Mouse (Mus musculus) lung, postnatal 0 days (tissue): ENCODE results near the gene Cirbp. TPM values are rescaled to one million over a fixed set of nuclear protein-coding genes. Genes with fewer than 3 reads are reported as not detected.

Source experiments
- ATAC-seq: fragments of 200-750 bp; cut with Nextera tagmentation; 2 replicates; pipeline ENCODE4 v1.8.0; 2017; ENCODE audit warnings: moderate library complexity
- DNase-seq: peaks from one replicate; pipeline ENCODE4 v3.0.0-alpha.2; 2016; ENCODE audit warnings: low spot score
- H3K27ac ChIP-seq: fragments of 300-500 bp; sonication (generic); 2 replicates; pipeline ENCODE4 v1.5.1; 2014; ENCODE audit warnings: antibody characterized with exemption, mild to moderate bottlenecking, low read length, mixed read lengths
- H3K27me3 ChIP-seq: fragments of 300-500 bp; sonication (generic); replicated peaks from 2 replicates; pipeline ENCODE4 v1.6.1; 2014; ENCODE audit warnings: low read length, mixed read lengths; ENCODE audit not compliant: insufficient read depth
- H3K36me3 ChIP-seq: fragments of 300-500 bp; sonication (generic); 2 replicates; pipeline ENCODE4 v1.6.1; 2014; ENCODE audit warnings: low read length, mixed read lengths; ENCODE audit not compliant: insufficient read depth
- H3K4me1 ChIP-seq: fragments of 300-500 bp; sonication (generic); 2 replicates; pipeline ENCODE4 v1.6.1; 2014; ENCODE audit warnings: antibody characterized with exemption, low read depth, low read length, mixed read lengths; ENCODE audit not compliant: insufficient read depth
- H3K4me2 ChIP-seq: fragments of 300-500 bp; sonication (generic); replicated peaks from 2 replicates; pipeline ENCODE4 v1.6.1; 2014; ENCODE audit warnings: low read depth, mild to moderate bottlenecking, low read length, moderate library complexity, mixed read lengths
- H3K4me3 ChIP-seq: fragments of 300-500 bp; sonication (generic); 2 replicates; pipeline ENCODE4 v1.5.1; 2014; ENCODE audit warnings: low read depth, low read length
- H3K9ac ChIP-seq: fragments of 300-500 bp; sonication (generic); replicated peaks from 2 replicates; pipeline ENCODE4 v1.6.1; 2014; ENCODE audit warnings: low read depth, mild to moderate bottlenecking
- H3K9me3 ChIP-seq: fragments of 300-500 bp; sonication (generic); 2 replicates; pipeline ENCODE4 v1.6.1; 2016; ENCODE audit warnings: low read length, mixed read lengths
- CTCF ChIP-seq: IDR thresholded peaks from 2 replicates; pipeline ENCODE4 v1.5.1; 2016; ENCODE audit warnings: antibody characterized with exemption, mild to moderate bottlenecking
- EP300 ChIP-seq: IDR thresholded peaks from 2 replicates; pipeline ENCODE4 v1.6.1; 2016; ENCODE audit warnings: antibody characterized with exemption, mild to moderate bottlenecking, control low read depth
- WGBS: fragments of 180-500 bp; shearing (Covaris S2); extraction: QIAGEN DNeasy Blood & Tissue Kit; methylation state at CpG from one replicate; pipeline ENCODE4 v1.1.7; 2014; 5-methylcytosine and 5-hydroxymethylcytosine counted together
- polyA plus RNA-seq: library from polyadenylated mRNA; unstranded; fragments of >200 nt; fragmentation: Nextera tagmentation; extraction: Ambion mirVana; gene quantifications from 2 replicates; pipeline ENCODE4 v1.2.1, GENCODE M21; 2015

Cirbp gene
- polyA plus RNA-seq, 1 experiment from 2014 or later = 305 TPM

GRCm38 (mm10) chr10:80196167-80196566 is 30.4 kb downstream of the Cirbp start:
- Histone ChIP-seq H3K4me2 (no peak overlapping the region), H3K4me3 (no peak overlapping the region), H3K27ac (no peak overlapping the region), H3K9ac (no peak overlapping the region), H3K4me1 (no peaks in the 10 kb centered on the region), H3K9me3 (no peaks in the 10 kb centered on the region), H3K36me3 (no peaks in the 10 kb centered on the region), H3K27me3 (no peaks in the 10 kb centered on the region)
- TF ChIP-seq EP300 = no peak
- TF ChIP-seq CTCF = no peak
- WGBS = 72% methylated on average over 1 of the region's 1 CpGs
- ATAC-seq (no peak), DNase-seq (no peak)

DNA sequence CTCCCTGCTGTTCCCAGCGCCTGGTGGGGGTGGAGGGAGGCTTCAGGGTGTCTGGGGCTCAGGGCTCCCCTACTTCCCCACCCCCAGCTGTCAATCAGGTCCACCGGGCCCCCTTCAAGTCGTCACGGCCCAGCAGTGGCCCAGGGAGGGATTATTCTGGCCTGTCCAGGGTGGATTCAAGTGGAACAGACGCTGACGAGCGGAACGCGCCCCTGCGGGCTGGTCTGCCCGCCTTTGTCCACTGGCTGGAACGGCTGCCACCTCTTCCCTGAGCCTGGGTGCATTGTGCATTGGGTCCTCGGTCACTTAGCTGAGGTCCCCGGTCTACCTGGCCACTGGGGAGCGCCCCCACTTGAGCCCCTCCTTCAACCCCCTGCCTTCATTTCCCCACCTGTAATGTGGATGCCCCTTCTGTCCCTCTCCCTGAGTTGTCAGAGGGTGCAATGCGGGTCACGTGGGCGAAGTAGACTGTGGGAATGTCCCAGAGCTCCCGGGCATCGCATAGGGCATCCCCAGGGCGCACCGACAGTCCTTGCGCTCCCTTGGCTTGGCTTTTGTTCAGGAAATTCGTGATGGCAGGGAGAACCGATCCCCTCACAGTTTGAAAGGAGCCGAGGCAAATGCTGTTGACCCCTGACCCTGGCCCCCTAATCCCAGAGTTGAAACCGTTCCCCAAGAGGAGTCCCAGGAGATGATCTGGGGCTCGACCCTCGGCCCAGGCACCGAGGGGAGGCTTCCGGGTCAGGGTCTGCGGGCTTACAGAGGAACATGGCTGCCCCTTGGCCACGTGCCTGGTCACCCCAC is 31.2 kb downstream of the Cirbp start:
- H3K27me3 ChIP-seq = no peaks in the 10 kb centered on the region
- 75% methylated on average over 33 of the region's 33 CpGs for WGBS
- no peak for ATAC-seq
- H3K36me3 ChIP-seq = no peaks in the 10 kb centered on the region
- H3K4me1 ChIP-seq = no peaks in the 10 kb centered on the region
- DNase-seq = no peak
- H3K27ac ChIP-seq = no peak overlapping the region
- H3K9ac ChIP-seq = no peak overlapping the region
- no peaks in the 10 kb centered on the region for H3K9me3 ChIP-seq
- no peak overlapping the region for H3K4me3 ChIP-seq
- H3K4me2 ChIP-seq = no peak overlapping the region
- TF ChIP-seq CTCF = no peak

GRCm38 (mm10) chr10:80199440-80200008 is 33.7 kb downstream of the Cirbp start:
- H3K9ac ChIP-seq = no peak overlapping the region
- H3K4me1 ChIP-seq = no peaks in the 10 kb centered on the region
- no peaks in the 10 kb centered on the region for H3K9me3 ChIP-seq
- 57% methylated on average over 3 of the region's 3 CpGs for WGBS
- H3K4me3 ChIP-seq = no peak overlapping the region
- DNase-seq (peak; percentile 92), ATAC-seq (peak; percentile 94)
- H3K27me3 ChIP-seq = no peaks in the 10 kb centered on the region
- no peak overlapping the region for H3K27ac ChIP-seq
- H3K36me3 ChIP-seq = no peaks in the 10 kb centered on the region
- TF ChIP-seq CTCF = peak; percentile 97
- TF ChIP-seq EP300 = no peak
- H3K4me2 ChIP-seq = no peak overlapping the region

GRCm38 (mm10) chr10:80200485-80200884 is 34.7 kb downstream of the Cirbp start:
- Histone ChIP-seq H3K9me3 (no peaks in the 10 kb centered on the region), H3K27ac (no peak overlapping the region), H3K4me3 (no peak overlapping the region), H3K4me1 (no peaks in the 10 kb centered on the region), H3K4me2 (no peak overlapping the region), H3K27me3 (no peaks in the 10 kb centered on the region), H3K36me3 (no peaks in the 10 kb centered on the region), H3K9ac (no peak overlapping the region)
- ATAC-seq = no peak
- no peak for TF ChIP-seq CTCF
- TF ChIP-seq EP300 = no peak
- WGBS = 67% methylated on average over 6 of the region's 6 CpGs
- no peak for DNase-seq

DNA sequence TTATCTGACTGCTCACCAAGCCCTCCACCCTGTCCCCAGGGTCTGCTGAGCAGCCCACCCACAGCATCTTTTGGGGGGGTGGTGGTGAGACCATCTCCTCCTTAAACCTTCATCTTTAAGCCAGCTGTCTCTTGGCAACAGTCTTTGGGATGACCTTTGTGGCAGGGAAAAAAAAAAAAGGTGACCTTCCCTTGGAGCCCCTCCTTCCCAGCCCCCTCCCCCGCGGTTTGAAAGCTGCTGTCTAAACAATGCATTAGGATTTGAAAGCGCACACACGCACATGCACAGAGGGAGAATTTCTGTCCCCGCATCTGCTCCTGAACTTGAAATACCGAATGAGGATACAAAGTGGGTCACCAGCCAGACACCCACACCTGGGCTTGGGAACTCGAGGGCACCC is 38.3 kb downstream of the Cirbp start:
- ATAC-seq (no peak), DNase-seq (no peak)
- H3K9me3 ChIP-seq = no peaks in the 10 kb centered on the region
- H3K4me1 ChIP-seq = no peaks in the 10 kb centered on the region
- H3K27me3 ChIP-seq = no peaks in the 10 kb centered on the region
- no peak overlapping the region for H3K27ac ChIP-seq
- TF ChIP-seq EP300 = no peak
- no peak for TF ChIP-seq CTCF
- H3K4me3 ChIP-seq = no peak overlapping the region
- WGBS = 24% methylated on average over 7 of the region's 7 CpGs
- no peaks in the 10 kb centered on the region for H3K36me3 ChIP-seq
- no peak overlapping the region for H3K9ac ChIP-seq
- H3K4me2 ChIP-seq = no peak overlapping the region

DNA sequence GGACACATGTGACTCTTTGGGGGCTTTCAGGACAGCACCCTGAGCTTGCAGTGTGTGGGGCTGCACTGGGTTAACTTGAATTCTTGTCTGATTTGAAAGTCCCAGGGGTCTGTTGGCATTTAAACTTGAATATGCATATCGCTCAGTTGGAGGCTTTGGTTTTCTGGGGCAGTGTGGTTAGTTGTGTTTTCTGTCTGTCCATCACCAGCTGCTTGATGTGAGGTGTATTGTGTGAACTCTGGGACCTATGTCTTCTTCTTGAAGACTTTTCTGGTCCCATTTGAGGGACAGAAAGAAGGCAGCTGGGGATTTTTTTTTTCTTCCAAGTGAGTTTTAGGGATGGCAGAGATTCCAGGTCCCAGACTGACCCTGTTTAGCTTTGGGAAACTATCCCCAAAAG is 41.4 kb downstream of the Cirbp start:
- DNase-seq (no peak), ATAC-seq (no peak)
- TF ChIP-seq EP300 (no peak), CTCF (no peak)
- no peak overlapping the region for H3K4me2 ChIP-seq
- 74% methylated on average over 1 of the region's 1 CpGs for WGBS
- H3K36me3 ChIP-seq = no peaks in the 10 kb centered on the region
- H3K4me3 ChIP-seq = no peak overlapping the region
- H3K27me3 ChIP-seq = no peaks in the 10 kb centered on the region
- no peaks in the 10 kb centered on the region for H3K9me3 ChIP-seq
- no peak overlapping the region for H3K9ac ChIP-seq
- H3K4me1 ChIP-seq = no peaks in the 10 kb centered on the region
- H3K27ac ChIP-seq = no peak overlapping the region
